Mouse (Mus musculus): Measurements from ENCODE around the gene Zfp513. TPM values are rescaled to one million over a fixed set of nuclear protein-coding genes. Genes with fewer than 3 reads are reported as not detected.

Gene Zfp513
- polyA plus RNA-seq, 1 experiment: 33.1 TPM

- no peak for TF ChIP-seq CTCF (IDR thresholded peaks at IDR 0.05; ENCODE audit: low read depth, low read length)
- no peak for TF ChIP-seq POLR2A (IDR thresholded peaks at IDR 0.05; ENCODE audit: borderline replicate concordance, low read depth, low read length)
- Histone ChIP-seq H3K4me1 (ENCODE audit: control insufficient read depth, insufficient read depth, low read length) (peaks cover 57% of the 10 kb centered on the region), H3K4me3 (ENCODE audit: insufficient read depth, low read length) (no peak overlapping the region), H3K27ac (ENCODE audit: insufficient read depth, low read depth, low read length) (peak overlapping the region; percentile 87)
Observed at GRCm38 (mm10) chr5:31194486-31195485, 7.3 kb downstream of the Zfp513 start.

GRCm38 (mm10) chr5:31193631-31194281 lies 8.3 kb downstream of the Zfp513 start:
- Histone ChIP-seq H3K4me3 (ENCODE audit: insufficient read depth, low read length) (peak overlapping the region; percentile 96), H3K27ac (ENCODE audit: insufficient read depth, low read depth, low read length) (peak overlapping the region; percentile 77), H3K4me1 (ENCODE audit: control insufficient read depth, insufficient read depth, low read length) (peaks cover 49% of the 10 kb centered on the region)
- TF ChIP-seq POLR2A (IDR thresholded peaks at IDR 0.05; ENCODE audit: borderline replicate concordance, low read depth, low read length) (no peak), CTCF (IDR thresholded peaks at IDR 0.05; ENCODE audit: low read depth, low read length) (no peak)

DNA sequence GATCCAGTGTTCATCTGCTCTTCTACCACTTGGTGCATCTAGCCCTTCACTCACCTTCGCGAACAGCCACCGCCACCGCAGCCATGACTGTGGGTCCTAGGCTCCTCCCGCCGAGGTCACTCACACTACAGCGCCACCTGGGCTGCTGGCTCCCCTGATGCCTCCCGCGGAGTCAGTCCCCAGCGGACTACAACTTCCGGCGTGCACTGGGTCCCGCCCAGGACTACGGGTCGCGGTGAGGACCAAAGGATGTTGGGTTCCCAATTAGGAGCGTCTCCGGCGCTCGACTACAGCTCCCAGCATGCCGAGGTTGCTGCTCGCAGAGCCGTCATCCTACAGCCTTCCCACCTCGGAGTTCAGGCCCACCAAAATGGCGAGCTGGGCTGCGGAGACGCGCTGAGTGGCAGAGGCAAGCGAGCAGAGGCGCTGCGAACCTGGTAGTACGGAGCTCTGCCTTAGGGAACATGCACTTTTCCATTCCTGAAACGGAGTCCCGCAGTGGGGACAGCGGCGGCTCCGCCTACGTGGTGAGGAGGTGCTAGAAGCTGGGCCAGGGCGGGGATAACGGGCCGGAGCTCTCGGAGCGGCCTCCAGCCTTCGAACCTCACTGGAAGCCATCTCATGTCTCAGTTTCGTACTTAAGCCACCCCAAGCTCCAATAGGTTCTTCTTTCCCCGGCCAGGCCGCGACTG lies 9.0 kb downstream of the Zfp513 start, which contains the start of the genes Snx17 and Eif2b4:
Snx17 (plus strand) TSS at position 289 of the 692 bp plus-strand sequence.
Eif2b4 (minus strand) TSS at position 492 of the 692 bp plus-strand sequence.
- H3K4me1 ChIP-seq (ENCODE audit: control insufficient read depth, insufficient read depth, low read length): peaks cover 43% of the 10 kb centered on the region
- peak within 1 kb of the TSS; percentile 77 for H3K27ac ChIP-seq (ENCODE audit: insufficient read depth, low read depth, low read length)
- TF ChIP-seq CTCF (IDR thresholded peaks at IDR 0.05; ENCODE audit: low read depth, low read length): peak; percentile 31; the same call in 1 of the 2 replicates
- no peak for TF ChIP-seq POLR2A (IDR thresholded peaks at IDR 0.05; ENCODE audit: borderline replicate concordance, low read depth, low read length)
- peak within 1 kb of the TSS; percentile 96 for H3K4me3 ChIP-seq (ENCODE audit: insufficient read depth, low read length)

DNA sequence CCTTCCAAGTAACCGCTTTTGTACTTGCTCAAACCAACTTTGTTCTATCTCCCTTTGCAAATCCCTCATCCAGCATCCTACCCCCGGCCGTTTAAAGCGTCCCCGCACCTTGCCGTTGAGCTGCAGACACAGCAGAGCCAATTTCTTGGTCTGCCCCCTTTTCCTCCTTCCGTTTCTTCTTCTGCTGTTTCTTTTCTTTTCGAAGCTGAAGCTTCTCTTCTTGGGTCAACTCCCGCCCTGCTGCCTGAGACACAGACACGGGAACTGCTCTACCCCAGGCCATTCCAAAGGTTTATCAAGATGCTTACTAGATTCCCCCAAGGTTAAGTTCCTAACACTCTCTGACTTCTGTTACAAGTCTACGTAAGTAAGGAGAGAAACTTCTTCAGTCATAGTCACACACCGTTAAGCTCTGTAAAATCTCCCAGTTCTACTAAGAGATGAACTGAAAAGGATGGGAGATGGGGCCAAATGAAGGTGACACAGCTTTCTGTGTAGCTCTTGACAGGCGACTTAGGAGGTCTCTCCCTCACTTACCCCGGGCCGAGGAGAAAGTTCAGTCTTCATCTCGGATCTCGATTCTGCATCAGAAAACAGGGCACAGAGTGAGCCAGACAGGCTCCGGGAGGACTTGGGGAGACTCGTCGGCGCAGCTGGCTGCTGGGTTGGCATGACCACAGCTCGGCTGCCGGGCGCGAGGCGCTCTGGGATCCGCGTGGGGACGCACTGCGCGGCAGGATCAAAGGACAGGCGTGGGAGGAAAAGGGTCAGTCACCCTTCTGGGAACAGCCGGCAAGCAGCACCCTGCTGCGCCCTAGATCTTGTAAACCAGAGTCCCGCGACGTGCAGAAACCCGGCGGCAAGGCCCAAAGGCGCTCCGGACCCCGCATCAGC lies 9.8 kb downstream of the Zfp513 start:
- Histone ChIP-seq H3K4me3 (ENCODE audit: insufficient read depth, low read length) (peak overlapping the region; percentile 96), H3K4me1 (ENCODE audit: control insufficient read depth, insufficient read depth, low read length) (peaks cover 35% of the 10 kb centered on the region), H3K27ac (ENCODE audit: insufficient read depth, low read depth, low read length) (peak overlapping the region; percentile 30)
- TF ChIP-seq POLR2A (IDR thresholded peaks at IDR 0.05; ENCODE audit: borderline replicate concordance, low read depth, low read length) (no peak), CTCF (IDR thresholded peaks at IDR 0.05; ENCODE audit: low read depth, low read length) (no peak; the same call in 1 of the 2 replicates)

- Histone ChIP-seq H3K27ac (ENCODE audit: insufficient read depth, low read depth, low read length) (no peak overlapping the region), H3K4me1 (ENCODE audit: control insufficient read depth, insufficient read depth, low read length) (peaks cover 16% of the 10 kb centered on the region), H3K4me3 (ENCODE audit: insufficient read depth, low read length) (no peak overlapping the region)
- no peak for TF ChIP-seq CTCF (IDR thresholded peaks at IDR 0.05; ENCODE audit: low read depth, low read length)
- no peak for TF ChIP-seq POLR2A (IDR thresholded peaks at IDR 0.05; ENCODE audit: borderline replicate concordance, low read depth, low read length)
Observed at GRCm38 (mm10) chr5:31190201-31190600, 11.9 kb downstream of the Zfp513 start.

GRCm38 (mm10) chr5:31188223-31188840 lies 13.8 kb downstream of the Zfp513 start:
- Histone ChIP-seq H3K27ac (ENCODE audit: insufficient read depth, low read depth, low read length) (no peak overlapping the region), H3K4me1 (ENCODE audit: control insufficient read depth, insufficient read depth, low read length) (peaks cover 6% of the 10 kb centered on the region; the same call in 1 of the 2 replicates), H3K4me3 (ENCODE audit: insufficient read depth, low read length) (no peak overlapping the region)
- no peak for TF ChIP-seq CTCF (IDR thresholded peaks at IDR 0.05; ENCODE audit: low read depth, low read length)
- no peak for TF ChIP-seq POLR2A (IDR thresholded peaks at IDR 0.05; ENCODE audit: borderline replicate concordance, low read depth, low read length)

- Histone ChIP-seq H3K4me1 (ENCODE audit: control insufficient read depth, insufficient read depth, low read length) (peaks cover 5% of the 10 kb centered on the region), H3K27ac (ENCODE audit: insufficient read depth, low read depth, low read length) (no peak overlapping the region), H3K4me3 (ENCODE audit: insufficient read depth, low read length) (no peak overlapping the region)
- TF ChIP-seq POLR2A (IDR thresholded peaks at IDR 0.05; ENCODE audit: borderline replicate concordance, low read depth, low read length) (no peak), CTCF (IDR thresholded peaks at IDR 0.05; ENCODE audit: low read depth, low read length) (no peak)
Observed at GRCm38 (mm10) chr5:31183678-31184077, 18.4 kb downstream of the Zfp513 start.

- Histone ChIP-seq H3K4me3 (ENCODE audit: insufficient read depth, low read length) (no peak overlapping the region), H3K4me1 (ENCODE audit: control insufficient read depth, insufficient read depth, low read length) (peaks cover 15% of the 10 kb centered on the region), H3K27ac (ENCODE audit: insufficient read depth, low read depth, low read length) (no peak overlapping the region)
- TF ChIP-seq POLR2A (IDR thresholded peaks at IDR 0.05; ENCODE audit: borderline replicate concordance, low read depth, low read length): no peak
- no peak for TF ChIP-seq CTCF (IDR thresholded peaks at IDR 0.05; ENCODE audit: low read depth, low read length)
Observed at GRCm38 (mm10) chr5:31181183-31181770, 20.8 kb downstream of the Zfp513 start.

Data from bone marrow macrophage, adult 2 months (primary cell).